Mouse (Mus musculus) ovary, postnatal 36 days (tissue): ENCODE measurements at regions not wholly inside any gene's neighbourhood (a gene's known extent, or its start where the extent isn't known, plus 50 kb on each side); places are given as distances from the start of the nearest gene placed in this dataset.

Experiments
- DNase-seq: peaks from one replicate; pipeline ENCODE4 v3.0.0; 2022; ENCODE audit warnings: low spot score, mixed read lengths

DNA sequence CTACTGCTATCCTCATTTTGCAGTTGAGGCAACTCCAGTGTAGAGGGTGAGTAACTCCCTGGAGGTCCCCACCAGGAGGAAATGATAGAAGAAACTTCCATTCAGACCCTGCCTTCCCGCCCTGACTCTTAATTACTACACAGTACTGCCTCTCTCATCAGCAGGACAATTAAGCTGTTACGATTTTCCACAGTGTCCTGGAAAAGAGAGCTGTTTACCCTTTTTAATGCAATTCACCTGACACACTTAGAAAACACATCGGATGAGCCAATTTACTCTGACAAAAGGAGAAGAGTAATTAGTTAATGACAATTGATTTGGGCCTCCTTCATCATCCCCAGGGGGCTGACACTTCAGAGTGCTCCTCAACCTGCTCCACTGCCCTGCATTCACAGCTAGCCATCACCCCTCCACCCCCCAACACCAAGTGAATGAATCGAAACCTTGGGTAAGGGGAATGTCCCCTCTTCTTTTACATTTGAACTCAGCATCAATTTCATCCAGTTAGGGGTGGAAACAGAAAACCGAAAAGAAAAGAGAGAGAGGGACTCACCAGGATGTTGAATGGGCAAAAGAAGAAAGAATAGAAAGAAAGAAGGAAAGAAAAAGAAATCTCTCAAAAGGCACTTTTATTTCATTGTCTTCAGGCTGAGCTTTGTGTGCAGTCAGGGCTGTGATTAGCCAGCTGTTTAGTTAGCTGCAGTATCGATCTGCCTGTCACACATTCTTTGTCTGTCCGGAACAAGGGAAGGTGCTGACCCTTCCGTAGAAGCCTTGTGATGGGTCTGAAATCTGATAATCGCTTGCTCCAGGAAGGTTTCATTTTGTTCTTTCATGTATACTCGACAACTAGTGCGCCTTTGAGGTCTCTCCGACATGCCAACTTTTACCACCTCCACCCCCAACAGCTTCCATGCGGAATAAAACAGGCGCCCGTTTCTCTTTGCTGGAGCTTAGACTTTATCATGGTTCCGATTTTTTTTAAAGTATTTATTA is 482.6 kb upstream of the Tenm4 start:
- DNase-seq, result no peak

DNA sequence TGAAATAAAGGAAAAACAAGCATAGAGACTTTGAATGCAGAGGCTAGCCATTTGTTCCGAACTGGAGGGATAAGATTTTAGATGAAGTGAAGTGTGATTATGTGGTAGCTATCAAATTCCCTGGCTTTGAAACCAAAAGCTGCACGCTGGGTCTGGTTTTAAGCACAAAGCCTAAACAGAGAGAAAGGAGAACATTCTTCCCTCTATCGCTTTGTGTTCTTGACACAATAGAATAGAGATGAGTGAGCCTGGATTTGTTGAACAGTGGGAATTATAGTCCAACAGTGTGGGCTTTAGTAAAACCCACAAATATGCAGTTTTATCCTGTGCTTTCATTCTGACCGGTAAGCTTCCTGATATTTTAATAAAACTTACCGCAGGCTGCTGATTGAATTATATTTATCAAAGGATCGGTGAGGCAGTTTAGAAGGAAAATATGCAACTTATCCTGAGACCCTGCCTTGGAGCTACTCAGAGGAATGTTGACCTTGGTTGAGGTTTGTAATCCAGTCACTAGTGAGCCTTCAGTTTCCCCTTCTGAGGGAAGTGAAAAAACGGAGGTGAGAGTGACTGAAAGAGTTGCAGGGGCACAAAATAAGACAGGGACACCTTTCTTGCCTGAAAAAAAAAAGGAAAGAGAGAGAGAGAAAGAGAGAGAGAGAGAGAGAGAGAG is 481.7 kb upstream of the Tenm4 start:
- DNase-seq, result no peak

GRCm38 (mm10) chr7:95699506-95699905 is 471.5 kb upstream of the Tenm4 start:
- no peak for DNase-seq

DNA sequence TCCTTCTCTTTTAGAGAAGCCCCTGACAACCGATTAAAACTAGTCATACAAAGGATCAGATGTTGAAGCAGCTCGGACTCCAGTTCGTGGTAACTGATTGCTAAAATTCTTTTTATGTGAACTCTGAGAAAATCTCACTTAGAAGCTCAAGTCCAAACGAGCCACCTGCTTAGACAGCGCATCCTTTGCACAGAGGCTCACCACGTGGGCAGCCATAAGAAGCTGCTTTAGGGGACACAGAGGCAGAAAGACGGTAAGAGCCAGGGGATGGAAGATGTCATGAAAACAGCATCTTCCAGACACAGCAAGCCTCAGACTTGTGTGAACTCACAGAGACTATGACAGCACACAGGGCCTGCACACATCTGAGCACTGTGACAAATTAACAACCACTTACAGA is 461.0 kb upstream of the Tenm4 start:
- no peak for DNase-seq

DNA sequence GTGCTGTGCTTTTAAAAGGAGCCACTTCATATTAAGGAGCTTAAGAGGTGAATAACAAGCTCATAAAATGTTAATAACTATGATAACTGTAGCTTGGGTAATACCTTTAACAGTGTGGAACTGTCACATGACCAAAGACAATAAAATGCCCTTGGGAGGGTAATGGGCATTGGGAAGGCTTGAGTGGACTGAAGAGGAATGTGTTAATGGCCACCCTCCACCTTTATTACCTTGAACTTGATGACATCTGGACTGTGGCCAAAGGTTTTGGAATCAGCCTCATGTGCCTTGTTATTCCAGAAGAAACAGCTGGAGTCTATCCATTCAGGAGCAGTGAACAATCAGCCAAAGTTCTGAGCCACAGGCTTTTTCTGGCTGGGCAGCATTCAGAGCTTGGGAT is 451.0 kb upstream of the Tenm4 start:
- DNase-seq, result no peak

DNA sequence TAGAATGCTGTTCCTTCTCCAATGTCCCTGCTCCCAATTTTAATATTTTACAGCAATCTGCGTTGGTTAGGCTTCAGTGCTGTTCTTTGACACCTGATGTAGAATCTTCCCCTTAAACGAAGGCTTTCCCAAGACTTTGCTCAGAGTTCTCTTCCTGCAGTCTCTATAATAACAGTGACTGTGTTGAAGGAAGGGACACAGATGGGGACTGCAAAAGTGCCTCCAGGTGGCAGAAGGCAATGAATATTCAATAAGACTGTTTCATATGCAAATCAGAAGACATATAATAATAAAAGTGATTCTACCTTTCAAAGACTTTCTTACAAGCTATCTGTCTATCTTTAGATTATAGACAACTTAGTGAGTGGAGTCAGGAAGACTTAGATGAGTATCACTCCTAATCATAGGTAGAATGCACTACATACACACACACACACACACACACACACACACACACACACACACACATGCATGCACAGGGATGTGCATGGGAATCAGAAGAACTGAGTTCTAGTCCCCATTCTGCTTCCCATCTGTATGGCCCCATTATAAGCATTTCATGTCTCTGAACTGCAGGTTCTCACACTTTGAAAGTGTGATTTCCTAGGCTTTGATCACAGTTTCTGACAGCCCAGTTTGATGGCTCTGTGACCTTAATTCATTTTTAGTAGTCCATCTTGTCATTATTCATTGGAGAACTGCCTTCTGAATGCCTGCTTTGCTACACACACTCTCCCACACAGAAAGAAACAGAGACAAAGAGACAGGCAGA is 445.1 kb upstream of the Tenm4 start:
- no peak for DNase-seq

DNA sequence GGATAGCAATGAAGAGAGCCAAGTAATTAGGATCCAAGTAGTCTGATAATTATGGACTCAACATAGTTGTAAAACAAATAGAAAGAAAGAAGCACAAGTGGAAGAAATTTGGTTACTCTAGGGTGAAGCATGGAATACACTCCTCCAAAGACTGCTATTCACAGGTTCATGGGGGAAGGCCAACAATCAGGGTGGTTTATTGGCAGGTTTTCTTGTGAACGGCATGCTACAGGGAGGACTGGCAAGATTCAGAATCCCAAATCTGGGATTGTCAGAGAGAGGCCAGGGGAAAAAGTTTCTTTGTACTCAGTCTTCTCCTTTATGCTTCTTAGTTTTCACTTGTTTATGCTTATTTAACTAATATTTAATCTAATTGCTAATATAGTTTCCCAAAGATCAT is 437.2 kb upstream of the Tenm4 start:
- no peak for DNase-seq

DNA sequence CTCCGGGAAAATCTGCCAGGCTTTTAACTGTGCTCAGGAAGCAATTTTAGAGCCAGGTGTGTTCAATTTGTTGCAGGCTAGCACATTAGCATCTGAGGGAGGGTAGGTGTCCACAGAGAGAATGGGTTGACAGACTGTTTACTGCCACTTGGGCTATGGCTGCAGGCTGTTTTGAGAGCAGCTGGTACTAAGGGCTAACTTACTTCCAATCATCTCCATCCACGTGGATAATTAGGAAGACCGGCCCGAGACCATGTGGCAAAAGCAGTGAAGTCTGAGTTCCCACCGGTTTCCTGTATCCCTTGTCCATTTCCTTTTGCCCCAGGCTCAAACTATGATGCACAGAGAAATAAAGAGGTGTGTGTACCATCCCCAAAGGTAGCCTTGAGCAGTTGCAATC is 436.5 kb upstream of the Tenm4 start:
- DNase-seq, result no peak

DNA sequence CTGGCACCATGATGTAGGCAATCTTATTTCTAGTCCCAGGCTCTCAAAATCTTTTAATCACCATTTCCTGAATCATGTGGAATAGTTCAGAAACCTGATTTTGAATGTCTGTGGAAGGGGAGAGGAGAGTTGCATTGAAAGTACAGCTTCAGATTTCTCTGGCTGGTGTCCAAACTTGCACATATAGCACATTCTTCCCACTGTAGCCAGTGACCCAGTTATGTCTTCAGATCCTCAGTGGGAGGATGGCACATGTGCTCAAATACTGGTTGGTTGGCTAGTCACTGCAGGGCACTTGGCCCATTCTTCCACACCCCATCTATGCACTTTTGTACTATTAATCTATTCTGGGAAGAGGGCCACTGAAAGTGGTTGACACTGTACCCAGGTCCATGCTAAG is 434.3 kb upstream of the Tenm4 start:
- DNase-seq, result no peak

DNA sequence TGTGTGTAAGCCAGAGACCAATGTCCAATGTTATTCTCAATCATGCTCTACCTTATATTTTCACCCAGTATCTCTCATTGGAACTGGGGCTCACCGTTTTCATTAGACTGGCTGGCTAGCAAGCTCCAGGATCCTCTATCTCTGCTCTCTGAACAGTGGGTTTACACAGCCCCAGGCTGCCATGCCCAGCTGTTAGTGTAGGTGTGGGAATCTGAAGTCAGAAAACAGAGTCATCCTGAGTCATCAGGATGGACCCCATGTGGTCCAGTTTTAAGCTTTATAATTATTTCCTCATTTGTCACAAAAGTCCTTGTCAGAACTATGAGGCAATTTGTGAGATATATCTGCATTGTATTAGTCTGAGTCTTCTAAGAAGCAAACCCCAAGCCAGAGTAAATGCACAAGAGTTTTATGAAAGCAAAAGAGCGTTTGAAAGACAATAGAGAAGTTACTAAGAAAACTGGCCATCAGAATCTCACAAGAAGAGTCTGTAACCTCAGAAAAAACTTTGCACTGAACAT is 432.3 kb upstream of the Tenm4 start:
- no peak for DNase-seq

DNA sequence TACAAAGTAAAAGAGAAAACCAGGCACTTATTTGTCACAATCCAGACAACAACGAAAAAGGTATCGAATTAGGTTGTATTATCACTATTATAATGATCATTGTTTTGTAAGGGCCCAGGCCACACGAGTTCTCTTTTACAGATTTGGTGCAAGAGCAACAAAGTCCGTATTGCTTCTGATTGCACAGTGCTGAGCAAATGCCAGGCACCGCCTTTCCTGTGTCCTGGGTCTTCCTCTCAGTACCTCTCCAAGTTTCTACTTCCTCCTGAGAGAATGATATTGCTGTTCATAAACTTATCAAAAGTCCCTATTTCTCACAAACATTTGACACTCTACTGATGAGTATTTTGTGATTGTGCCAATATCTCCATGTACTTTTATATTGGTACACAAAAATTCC is 431.3 kb upstream of the Tenm4 start:
- no peak for DNase-seq

GRCm38 (mm10) chr7:95758375-95758774 is 412.7 kb upstream of the Tenm4 start:
- no peak for DNase-seq

- no peak for DNase-seq
Measured at GRCm38 (mm10) chr7:95760945-95761661, 409.9 kb upstream of the Tenm4 start.

GRCm38 (mm10) chr7:95766356-95767150 is 404.5 kb upstream of the Tenm4 start:
- DNase-seq, result no peak

DNA sequence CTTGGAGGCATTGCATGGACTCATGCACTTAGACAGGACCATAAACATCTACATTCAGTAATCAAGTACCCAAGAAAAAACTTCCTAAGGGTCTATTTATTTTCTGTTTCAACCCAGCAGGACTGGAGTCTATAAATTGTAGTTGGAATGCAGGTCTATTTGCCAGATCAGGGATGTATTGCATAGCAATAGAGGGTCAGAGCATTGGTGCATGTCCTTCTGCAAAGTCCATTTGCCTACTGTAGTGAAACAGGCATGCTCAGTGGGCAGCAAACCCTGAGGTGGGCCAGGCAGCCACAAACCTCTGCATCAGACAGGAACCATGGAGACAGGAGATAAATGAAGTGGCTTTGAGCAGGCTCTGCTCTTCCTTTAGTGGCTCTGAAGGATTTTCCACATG is 386.5 kb upstream of the Tenm4 start:
- no peak for DNase-seq

DNA sequence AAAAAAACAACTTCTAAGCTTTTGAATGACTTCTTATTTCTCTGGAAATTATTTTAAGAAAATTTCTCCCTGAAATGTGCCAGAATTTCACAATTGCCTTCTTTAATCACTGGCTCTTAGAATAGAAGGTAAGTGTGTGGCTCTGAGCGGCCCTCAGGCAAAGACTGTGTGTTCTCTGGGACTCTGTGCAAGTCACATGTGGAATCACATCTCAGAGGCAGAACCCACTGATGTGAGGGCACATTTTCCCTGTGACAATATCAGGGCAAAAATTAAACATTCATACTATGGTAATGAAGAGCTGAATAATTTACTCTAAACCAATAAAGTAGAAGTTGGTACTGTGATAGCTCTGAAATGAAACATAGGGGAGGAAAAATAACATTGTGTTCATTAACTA is 383.5 kb upstream of the Tenm4 start:
- no peak for DNase-seq

GRCm38 (mm10) chr7:95787951-95788350 is 383.1 kb upstream of the Tenm4 start:
- no peak for DNase-seq

DNA sequence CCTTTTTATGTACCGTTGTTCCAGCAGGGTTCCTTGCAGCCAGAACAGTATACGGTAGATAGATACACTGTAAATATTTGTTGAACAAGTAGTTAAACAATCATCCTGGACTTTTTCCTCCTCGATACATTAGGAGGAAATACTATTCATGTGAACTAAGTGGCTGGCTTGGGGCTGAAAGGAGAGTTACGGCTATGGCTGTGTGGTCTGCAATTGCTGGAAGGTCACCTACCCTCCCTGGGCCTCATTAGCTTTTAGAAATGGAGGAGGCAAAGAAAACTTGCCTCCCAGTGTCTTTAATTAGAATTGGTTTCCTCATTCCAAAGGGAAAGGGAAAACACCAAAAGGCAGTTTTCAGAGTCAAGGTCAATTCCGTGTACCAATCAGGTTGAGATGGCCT is 381.6 kb upstream of the Tenm4 start:
- DNase-seq, result no peak

DNA sequence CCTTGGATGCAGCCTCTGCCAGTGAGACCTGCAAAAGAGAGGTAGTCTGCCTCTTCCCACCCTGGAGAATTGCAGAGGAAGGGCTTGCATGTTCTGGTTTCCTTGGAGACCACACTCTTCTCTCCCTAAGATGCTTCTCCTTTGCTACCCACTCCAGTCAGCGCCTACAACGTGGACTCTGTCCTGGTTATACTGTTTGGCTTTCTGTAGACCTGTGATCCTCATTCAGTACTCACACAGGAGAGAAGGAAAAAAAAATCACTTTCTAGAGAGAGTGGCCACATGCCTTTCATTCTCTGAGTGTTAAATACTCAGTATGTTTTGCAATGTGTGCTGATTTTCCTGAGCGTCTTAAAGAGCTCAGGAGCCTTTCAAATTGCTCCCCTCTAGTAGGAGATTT is 372.0 kb upstream of the Tenm4 start:
- DNase-seq, result no peak

DNA sequence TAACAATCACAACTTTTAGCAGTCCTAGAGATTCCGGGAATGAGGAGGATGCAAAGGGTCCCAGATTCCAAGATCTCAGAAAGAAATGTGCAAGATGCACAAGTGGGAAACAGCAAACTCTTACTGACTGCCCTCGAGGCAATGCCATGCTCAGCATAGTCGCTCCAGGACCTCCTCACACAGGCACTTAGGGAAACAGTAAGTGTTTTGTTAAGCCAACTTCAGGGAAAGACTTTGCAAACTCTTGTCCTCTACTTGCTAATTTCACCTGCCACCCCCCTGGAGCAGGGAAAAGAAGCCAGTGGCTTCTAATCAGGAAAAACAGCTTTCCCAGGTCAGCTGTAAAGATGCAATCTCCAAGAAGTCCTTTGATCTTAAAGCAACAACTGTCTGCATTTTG is 361.4 kb upstream of the Tenm4 start:
- no peak for DNase-seq

DNA sequence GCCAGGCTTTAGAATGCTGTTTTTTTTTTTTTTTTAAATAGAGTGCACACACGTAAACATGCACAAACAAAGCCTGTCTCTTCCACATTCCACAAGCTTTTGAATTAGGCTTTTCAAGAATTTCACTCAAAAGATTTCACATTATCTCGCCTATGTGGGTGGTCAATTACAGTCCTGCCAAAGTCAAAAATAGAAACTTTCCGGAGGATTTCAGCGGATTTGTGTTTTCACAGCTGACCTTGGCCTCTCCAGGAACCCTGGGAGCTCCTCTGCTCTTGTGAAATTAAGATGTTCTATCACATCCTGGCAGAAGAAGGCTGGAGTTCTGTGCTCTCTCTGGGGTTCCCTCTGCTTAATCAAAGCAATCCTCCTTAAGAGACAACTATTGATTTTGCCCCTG is 360.9 kb upstream of the Tenm4 start:
- no peak for DNase-seq
